ENCODE assay signal across 8 mouse cellular contexts in the genomic region with DNA sequence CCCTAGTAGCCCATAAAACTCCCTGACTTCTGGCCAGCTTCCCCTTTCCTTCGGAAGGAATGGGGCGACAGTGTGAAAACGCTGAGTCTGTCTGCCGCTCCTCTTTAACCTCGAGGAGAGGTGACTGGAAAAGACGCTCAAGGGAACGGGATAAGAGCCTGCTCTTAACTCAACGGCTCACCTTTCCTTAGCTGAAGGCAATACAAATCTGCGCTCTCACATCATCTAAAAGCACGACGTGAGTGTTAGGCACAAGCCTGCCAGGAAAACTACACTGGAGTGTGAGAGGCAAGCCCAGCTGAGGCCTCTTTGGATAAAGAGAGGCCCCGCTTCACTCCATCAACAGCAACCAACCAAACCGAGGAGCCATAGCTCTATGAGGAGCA. TPM values are rescaled to one million over a fixed set of nuclear protein-coding genes. Genes with fewer than 3 reads are reported as not detected.
DNase-seq lines count a peak whose midpoint lies in the region; ATAC-seq and TF ChIP-seq lines count a peak whose summit lies in the region.

A gene (minus strand): TSS at position 315 of the 386 bp plus-strand sequence.

- H3K36me3 ChIP-seq in heart, embryonic 14.5 days (ENCODE audit: control insufficient read depth, insufficient read depth, low read length), result peaks cover 16% of the 10 kb centered on the region; the same call in 1 of the 2 replicates
- H3K36me3 ChIP-seq in liver, embryonic 13.5 days, result no peaks in the 10 kb centered on the region

- no peaks in the 10 kb centered on the region for H3K9me3 ChIP-seq in heart, embryonic 14.5 days (ENCODE audit: control insufficient read depth, low read length)
- H3K9me3 ChIP-seq in liver, embryonic 13.5 days (replicated peaks), result no peaks in the 10 kb centered on the region

- no peak for TF ChIP-seq CTCF in cortical plate, adult 2 months (IDR thresholded peaks at IDR 0.05; ENCODE audit: extremely low read depth, insufficient read depth, low read length)

- no peak within 1 kb of the TSS for H3K27ac ChIP-seq in cortical plate, adult 2 months (ENCODE audit: insufficient read depth, low read length)
- peak within 1 kb of the TSS; percentile 99 to 100 for H3K27ac ChIP-seq in heart, embryonic 14.5 days (replicated peaks in 1 of 2; ENCODE audit: control insufficient read depth in 1 of 2, insufficient read depth in 1 of 2, low read depth in 2 of 2, low read length in 2 of 2)
- H3K27ac ChIP-seq in liver, embryonic 13.5 days, result no peak within 1 kb of the TSS

- WGBS in heart, embryonic 14.5 days, result 3% methylated on average over 13 of the region's 13 CpGs
- WGBS in liver, embryonic 13.5 days (ENCODE audit: insufficient replicate concordance), result 8% methylated on average over 13 of the region's 13 CpGs

- ATAC-seq in heart, embryonic 14.5 days (ENCODE audit: insufficient number of reproducible peaks, insufficient read depth, low FRiP score, low read depth), result peak; percentile 19; the same call in 1 of the 2 replicates
- no peak for ATAC-seq in liver, embryonic 13.5 days (ENCODE audit: low read depth)

- no peaks in the 10 kb centered on the region for H3K27me3 ChIP-seq in heart, embryonic 14.5 days (ENCODE audit: control insufficient read depth, insufficient read depth, low read length)
- peaks cover 82% of the 10 kb centered on the region for H3K27me3 ChIP-seq in liver, embryonic 13.5 days

- H3K4me3 ChIP-seq in cortical plate, adult 2 months (ENCODE audit: insufficient read depth, low read length), result peak within 1 kb of the TSS; percentile 25
- peak within 1 kb of the TSS; percentile 75 to 78 for H3K4me3 ChIP-seq in heart, embryonic 14.5 days (ENCODE audit: control insufficient read depth in 1 of 2, insufficient read depth in 1 of 2, low read depth in 1 of 2, low read length in 2 of 2)
- peak within 1 kb of the TSS; percentile 62 for H3K4me3 ChIP-seq in liver, embryonic 13.5 days (replicated peaks)

- peak; percentile 61 for DNase-seq in embryo, embryonic 10.5 days (ENCODE audit: low spot score)
- DNase-seq in embryo, embryonic 9.5 days (ENCODE audit: extremely low spot score), result no peak
- DNase-seq in liver, embryonic 13.5 days, result no peak
- DNase-seq in c-Kit-positive CD71-positive TER-119-positive erythroid progenitor cells, embryonic 14.5 days (ENCODE audit: low spot score), result no peak
- no peak for DNase-seq in left cerebral cortex, adult 18-20 months (ENCODE audit: low spot score in 2 of 2)
- no peak for DNase-seq in adipocyte (ENCODE audit: low spot score)

- TF ChIP-seq POLR2A in cortical plate, adult 2 months (IDR thresholded peaks at IDR 0.05; ENCODE audit: extremely low read depth, insufficient read depth, low read length), result no peak

- no peaks in the 10 kb centered on the region for H3K4me1 ChIP-seq in cortical plate, adult 2 months (ENCODE audit: control insufficient read depth, insufficient read depth, low read length)
- peaks cover 17 to 35% of the 10 kb centered on the region in 2 experiments for H3K4me1 ChIP-seq in heart, embryonic 14.5 days (ENCODE audit: control insufficient read depth in 2 of 2, insufficient read depth in 2 of 2, low read length in 2 of 2)
- peaks cover 32% of the 10 kb centered on the region for H3K4me1 ChIP-seq in liver, embryonic 13.5 days (replicated peaks)

- peak within 1 kb of the TSS; percentile 99 for H3K9ac ChIP-seq in heart, embryonic 14.5 days (ENCODE audit: low read length)
- H3K9ac ChIP-seq in liver, embryonic 13.5 days, result peak within 1 kb of the TSS; percentile 69

- peak within 1 kb of the TSS; percentile 88 for H3K4me2 ChIP-seq in heart, embryonic 14.5 days (ENCODE audit: low read length)
- H3K4me2 ChIP-seq in liver, embryonic 13.5 days, result peak within 1 kb of the TSS; percentile 84

RNA-seq across cellular contexts. Expression of the gene that starts here (rescaled TPM):
- 0.64 and 2.8 TPM in 2 replicates for polyA plus RNA-seq in cortical plate, adult 2 months (2012; rRNA removed)
- polyA plus RNA-seq in heart, embryonic 14.5 days (2014; fragmentation: Nextera tagmentation; extraction: Ambion mirVana), result 238 and 249 TPM in 2 replicates
- 1.6 and 1.8 TPM in 2 replicates for polyA plus RNA-seq in liver, embryonic 13.5 days (2015; fragmentation: Nextera tagmentation; extraction: Ambion mirVana)
- 1 to 10 TPM; 2.1 to 3.7 TPM for total RNA-seq in left cerebral cortex, adult 18-20 months (2021)

Comparison
In these comparisons a context has a peak if more than half of its experiments do, and no peak if none do; other contexts are left out.
1. RNA of the gene that starts here (polyA plus RNA-seq): 238 to 249 TPM in heart, embryonic 14.5 days; 0.64 to 2.8 TPM in cortical plate, adult 2 months and 1.6 to 1.8 TPM in liver, embryonic 13.5 days; every median in the first group is over 10 times any median in the second.
2. H3K27ac ChIP-seq: peak in heart, embryonic 14.5 days (2 of 2); none in cortical plate, adult 2 months (single experiment) and liver, embryonic 13.5 days (single experiment).
3. H3K4me3 ChIP-seq: peak in every context shown above with its lines; median percentile 76 in heart, embryonic 14.5 days; 62 in liver, embryonic 13.5 days; 25 in cortical plate, adult 2 months.